Mouse (Mus musculus): Measurements from ENCODE around the gene Il4ra.

- TF ChIP-seq CTCF (IDR thresholded peaks at IDR 0.05; ENCODE audit: control insufficient read depth, insufficient read depth, insufficient read length) (no peak), CEBPB (IDR thresholded peaks at IDR 0.05; ENCODE audit: low read depth) (no peak), MYOD1 (IDR thresholded peaks at IDR 0.05; ENCODE audit: control insufficient read depth, insufficient read length, low read depth) (no peak), MAX (IDR thresholded peaks at IDR 0.05) (no peak), USF1 (IDR thresholded peaks at IDR 0.05; ENCODE audit: low read depth) (no peak), MYOG (IDR thresholded peaks at IDR 0.05; ENCODE audit: control insufficient read depth, extremely low read depth, insufficient read length) (no peak), FOSL1 (IDR thresholded peaks at IDR 0.05; ENCODE audit: insufficient read depth, low read length, poor library complexity, severe bottlenecking) (no peak)
These were observed 41.9 kb downstream of the Il4ra start for GRCm38 (mm10) chr7:125593831-125594230.
